Mouse (Mus musculus) frontal cortex, postnatal 36 days (tissue): ENCODE data around the gene Klhl13.

ENCODE experiments used
- DNase-seq, 2 experiments: peaks; one replicate each; pipeline ENCODE4 v3.0.0; 2022; ENCODE audit warnings: low spot score in 2 of 2

Klhl13 gene

GRCm38 (mm10) chrX:23364514-23365381 lies at the start of gene Klhl13:
Gene Klhl13 (minus strand): TSS chrX:23365082.
- DNase-seq: peak; percentile 20 to 28

- DNase-seq: no peak
Measured at GRCm38 (mm10) chrX:23409296-23410149, 44.6 kb upstream of the Klhl13 start.

DNA sequence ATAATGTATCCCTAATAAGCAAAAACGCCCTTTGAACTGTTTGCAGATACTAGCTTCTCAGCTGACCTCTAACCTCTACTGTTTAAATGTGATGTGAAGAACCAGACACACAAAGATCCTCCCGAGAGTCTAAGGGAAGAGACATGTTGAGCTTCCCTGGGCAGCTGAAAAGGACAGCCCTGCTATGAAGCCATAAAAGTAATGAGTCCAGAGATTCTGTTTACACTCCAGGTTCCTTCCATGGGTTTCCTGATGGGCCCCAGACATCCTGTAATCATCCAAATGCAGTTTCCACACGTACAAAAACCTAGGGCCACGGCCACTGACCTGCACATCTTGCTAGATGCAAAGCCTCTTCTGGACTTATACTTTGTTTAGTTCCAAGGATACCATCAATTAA lies 23.8 kb upstream of the Klhl13 start:
- DNase-seq: no peak

DNA sequence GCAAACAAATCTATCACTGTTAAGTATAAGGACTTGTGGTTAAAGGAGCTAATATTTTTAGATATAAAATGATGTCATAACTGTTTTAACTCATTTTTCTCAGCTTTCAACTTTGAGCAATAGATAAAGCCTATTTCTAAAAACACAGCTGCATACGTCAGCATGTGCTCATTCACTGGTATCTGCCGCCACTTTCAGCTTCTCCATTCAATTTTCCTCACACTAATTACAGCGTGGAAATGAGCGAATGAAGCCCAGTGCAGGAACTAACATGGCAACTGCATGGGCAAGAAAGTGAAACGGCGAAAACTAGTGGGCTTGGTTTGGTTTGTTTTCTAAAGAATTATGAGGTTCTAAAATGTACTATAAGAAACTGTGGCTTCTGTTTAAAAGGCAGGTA lies 1.4 kb downstream of the Klhl13 start:
- no peak for DNase-seq

DNA sequence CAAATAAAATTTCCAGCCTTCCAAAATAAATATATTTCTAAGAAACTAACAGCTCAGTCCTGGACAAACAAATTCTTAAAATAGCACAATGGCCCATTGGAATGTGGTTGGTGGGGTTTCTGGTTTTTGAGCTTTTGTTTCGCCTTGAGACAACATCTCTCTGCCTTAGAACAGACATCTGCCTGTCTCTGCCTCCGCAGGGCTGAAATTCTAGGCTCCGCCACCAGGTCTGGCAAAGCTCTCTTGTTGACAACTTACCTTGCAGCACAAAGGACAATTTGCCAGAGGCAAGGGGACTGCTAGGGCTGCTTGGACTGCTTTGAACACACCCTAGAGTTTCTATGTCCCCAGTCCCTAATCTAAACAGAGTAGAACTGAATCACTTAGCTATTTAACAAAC lies 4.4 kb downstream of the Klhl13 start:
- no peak for DNase-seq

- DNase-seq: no peak
Measured at GRCm38 (mm10) chrX:23350083-23350482, 14.8 kb downstream of the Klhl13 start.

- peak in 1 of 2 experiments; percentile 1 for DNase-seq
Measured at GRCm38 (mm10) chrX:23328116-23328515, 36.8 kb downstream of the Klhl13 start.

DNA sequence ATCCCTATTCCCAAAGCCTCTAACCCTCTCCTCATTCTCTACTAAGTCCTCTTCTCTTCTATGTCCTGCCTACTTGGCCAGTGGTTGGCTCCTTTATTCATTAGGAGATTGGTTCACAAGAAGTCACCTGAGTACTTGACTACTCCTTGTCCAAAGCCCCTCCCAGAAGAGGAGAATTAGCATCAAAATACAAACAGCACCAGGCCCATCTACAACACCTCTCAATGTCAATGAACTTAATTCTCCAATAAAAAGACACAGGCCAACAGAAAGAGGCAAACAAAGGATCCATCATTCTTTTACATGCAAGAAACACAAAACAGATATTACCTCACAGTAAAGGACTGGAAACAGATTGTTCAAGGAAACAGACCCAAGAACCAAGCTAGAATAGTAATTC lies 46.0 kb downstream of the Klhl13 start:
- no peak for DNase-seq

GRCm38 (mm10) chrX:23295952-23296598 lies 68.8 kb downstream of the Klhl13 start:
- DNase-seq: peak; percentile 24 to 69

DNA sequence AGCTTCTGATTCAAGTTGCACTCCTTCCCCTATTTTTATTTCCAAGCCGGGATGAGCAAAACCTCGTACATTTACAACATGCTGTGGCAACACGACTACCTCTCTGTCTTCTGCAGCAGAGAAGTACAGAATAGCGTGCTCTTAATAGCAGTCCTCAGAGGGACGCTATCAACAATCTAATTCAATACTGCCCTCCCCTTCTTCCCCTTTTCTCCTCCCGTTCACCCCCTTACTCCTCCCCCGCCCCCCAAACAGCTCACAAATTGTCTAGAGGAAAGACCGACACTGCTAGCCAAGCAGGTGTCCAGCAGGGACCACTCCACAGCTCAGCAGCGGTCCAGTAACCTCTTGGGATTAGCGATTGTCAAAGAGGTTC lies 79.5 kb downstream of the Klhl13 start:
- DNase-seq: no peak

GRCm38 (mm10) chrX:23284530-23285441 lies 80.1 kb downstream of the Klhl13 start:
- DNase-seq: no peak

DNA sequence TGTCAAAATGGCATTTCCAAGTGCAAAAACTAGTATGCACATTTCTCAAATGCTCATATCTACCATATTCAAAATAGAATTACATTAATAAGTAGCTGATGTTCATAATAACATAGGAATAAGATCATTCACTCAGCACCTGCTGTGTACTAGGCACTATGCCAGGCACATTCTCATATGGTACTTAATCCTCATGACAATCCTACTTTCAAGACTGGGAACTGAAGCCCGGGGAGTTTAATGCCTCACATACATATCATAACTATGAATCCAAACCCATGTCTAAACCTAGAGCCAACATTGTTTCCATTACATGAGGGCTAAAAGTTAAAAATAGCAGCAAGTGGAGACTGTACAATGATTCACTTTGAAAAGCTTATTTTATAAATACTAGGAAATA lies 97.3 kb downstream of the Klhl13 start:
- DNase-seq: no peak

DNA sequence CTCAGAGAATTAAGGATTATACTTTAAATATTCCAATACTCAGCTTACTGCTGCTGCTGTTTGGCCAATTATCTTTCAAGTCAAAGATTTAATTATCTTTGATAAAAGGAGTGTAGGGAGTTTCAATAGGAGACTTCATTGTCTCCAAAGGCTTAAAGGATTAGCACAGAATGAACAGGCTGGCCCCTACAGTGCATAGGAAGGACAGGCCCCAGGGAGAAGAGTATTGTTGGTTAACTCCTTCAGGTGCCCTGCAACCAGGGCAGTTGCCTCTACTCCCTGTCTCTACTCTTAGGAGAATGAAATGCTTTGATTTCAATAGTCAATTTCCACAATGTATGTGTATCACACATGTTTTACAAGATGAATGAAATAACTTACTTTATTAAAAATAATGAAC lies 116.1 kb downstream of the Klhl13 start:
- DNase-seq: no peak
